Mouse (Mus musculus) liver, embryonic 11.5 days (tissue): ENCODE data around the gene Srp72. TPM values are rescaled to one million over a fixed set of nuclear protein-coding genes. Genes with fewer than 3 reads are reported as not detected.

Experiments
- ATAC-seq: fragments of 200-750 bp; cut with Nextera tagmentation; replicated peaks from 2 replicates; pipeline ENCODE4 v1.8.0; 2017; ENCODE audit warnings: moderate number of reproducible peaks, mild to moderate bottlenecking, moderate TSS enrichment, moderate library complexity; ENCODE audit not compliant: low FRiP score
- DNase-seq: peaks from one replicate; pipeline ENCODE4 v3.0.0-alpha.2; 2017; ENCODE audit warnings: low spot score
- H3K27ac ChIP-seq: fragments of 300-500 bp; sonication (generic); 2 replicates; pipeline ENCODE4 v1.5.1; 2014; ENCODE audit warnings: mild to moderate bottlenecking, low read depth, low read length, control low read depth
- H3K27me3 ChIP-seq: fragments of 300-500 bp; sonication (generic); replicated peaks from 2 replicates; pipeline ENCODE4 v1.6.1; 2014; ENCODE audit warnings: low read length, mixed read lengths; ENCODE audit not compliant: control insufficient read depth, insufficient read depth
- H3K36me3 ChIP-seq: fragments of 300-500 bp; sonication (generic); 2 replicates; pipeline ENCODE4 v1.6.1; 2014; ENCODE audit warnings: mild to moderate bottlenecking, low read length, moderate library complexity, mixed read lengths; ENCODE audit not compliant: control insufficient read depth, insufficient read depth
- H3K4me1 ChIP-seq: fragments of 300-500 bp; sonication (generic); replicated peaks from 2 replicates; pipeline ENCODE4 v1.6.1; 2014; ENCODE audit warnings: low read length, mixed read lengths; ENCODE audit not compliant: control insufficient read depth, insufficient read depth
- H3K4me2 ChIP-seq: fragments of 300-500 bp; sonication (generic); 2 replicates; pipeline ENCODE4 v1.6.1; 2014; ENCODE audit warnings: mild to moderate bottlenecking, control low read depth, moderate library complexity
- H3K4me3 ChIP-seq: fragments of 300-500 bp; sonication (generic); 2 replicates; pipeline ENCODE4 v1.5.1; 2014; ENCODE audit warnings: low read depth, low read length, control low read depth
- H3K9ac ChIP-seq: fragments of 300-500 bp; sonication (generic); 2 replicates; pipeline ENCODE4 v1.6.1; 2014; ENCODE audit warnings: low read depth, low read length, control low read depth
- H3K9me3 ChIP-seq: fragments of 300-500 bp; sonication (generic); 2 replicates; pipeline ENCODE4 v1.6.1; 2016; ENCODE audit warnings: low read length, inconsistent platforms, mixed read lengths; ENCODE audit not compliant: control insufficient read depth
- WGBS: fragments of 180-500 bp; shearing (Covaris S2); extraction: QIAGEN DNeasy Blood & Tissue Kit; methylation state at CpG from one replicate; pipeline ENCODE4 v1.1.7; 2014; 5-methylcytosine and 5-hydroxymethylcytosine counted together
- polyA plus RNA-seq: library from polyadenylated mRNA; unstranded; fragments of >200 nt; fragmentation: Nextera tagmentation; extraction: Ambion mirVana; gene quantifications from 2 replicates; pipeline ENCODE4 v1.2.1, GENCODE M21; 2014

The Srp72 gene
- polyA plus RNA-seq: 89.7 and 90.0 TPM in 2 replicates

DNA sequence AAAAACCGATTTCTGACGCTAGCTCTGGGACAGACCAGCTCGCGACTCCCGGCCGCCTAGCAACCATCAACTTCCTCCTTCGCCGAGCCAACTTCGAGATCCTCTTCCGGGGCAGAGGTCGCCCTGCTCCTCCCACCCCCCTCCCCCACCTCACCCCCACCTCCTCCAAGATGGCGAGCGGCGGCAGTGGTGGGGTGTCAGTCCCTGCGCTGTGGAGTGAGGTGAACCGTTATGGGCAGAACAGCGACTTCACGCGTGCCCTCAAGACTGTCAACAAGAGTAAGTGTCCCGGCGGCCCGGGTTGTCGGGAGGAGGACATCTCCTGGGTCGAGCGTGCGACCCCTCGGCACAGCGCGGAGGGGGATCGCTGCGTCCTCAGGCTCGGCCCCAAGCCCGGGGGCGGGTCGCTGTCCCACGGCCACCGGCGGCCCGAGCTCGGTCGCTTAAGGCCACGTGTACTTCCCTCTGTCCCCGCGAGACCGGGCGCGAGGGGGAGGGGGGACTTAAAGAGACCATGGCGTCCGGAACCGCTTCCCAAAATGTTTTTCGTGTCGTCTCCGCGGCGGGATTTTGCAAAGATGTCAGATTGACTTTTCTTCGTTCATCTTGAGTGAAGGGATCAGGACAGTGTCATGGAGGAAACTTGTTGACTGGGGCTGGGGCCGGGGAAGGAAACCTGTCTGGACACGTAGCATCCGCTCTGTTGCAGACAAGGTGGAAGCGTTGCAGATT is at the start of gene Srp72:
TSS of gene Srp72 (plus strand) at position 130 of the 732 bp plus-strand sequence.
- Histone ChIP-seq H3K4me3 (peak within 1 kb of the TSS; percentile 97), H3K27ac (peak within 1 kb of the TSS; percentile 88), H3K27me3 (no peaks in the 10 kb centered on the region), H3K4me2 (peak within 1 kb of the TSS; percentile 86), H3K36me3 (peaks cover 25% of the 10 kb centered on the region), H3K9me3 (no peaks in the 10 kb centered on the region), H3K4me1 (peaks cover 5% of the 10 kb centered on the region), H3K9ac (peak within 1 kb of the TSS; percentile 95)
- ATAC-seq (peak; percentile 88), DNase-seq (peak; percentile 91)
- under 1% methylated on average over 60 of the region's 60 CpGs for WGBS

DNA sequence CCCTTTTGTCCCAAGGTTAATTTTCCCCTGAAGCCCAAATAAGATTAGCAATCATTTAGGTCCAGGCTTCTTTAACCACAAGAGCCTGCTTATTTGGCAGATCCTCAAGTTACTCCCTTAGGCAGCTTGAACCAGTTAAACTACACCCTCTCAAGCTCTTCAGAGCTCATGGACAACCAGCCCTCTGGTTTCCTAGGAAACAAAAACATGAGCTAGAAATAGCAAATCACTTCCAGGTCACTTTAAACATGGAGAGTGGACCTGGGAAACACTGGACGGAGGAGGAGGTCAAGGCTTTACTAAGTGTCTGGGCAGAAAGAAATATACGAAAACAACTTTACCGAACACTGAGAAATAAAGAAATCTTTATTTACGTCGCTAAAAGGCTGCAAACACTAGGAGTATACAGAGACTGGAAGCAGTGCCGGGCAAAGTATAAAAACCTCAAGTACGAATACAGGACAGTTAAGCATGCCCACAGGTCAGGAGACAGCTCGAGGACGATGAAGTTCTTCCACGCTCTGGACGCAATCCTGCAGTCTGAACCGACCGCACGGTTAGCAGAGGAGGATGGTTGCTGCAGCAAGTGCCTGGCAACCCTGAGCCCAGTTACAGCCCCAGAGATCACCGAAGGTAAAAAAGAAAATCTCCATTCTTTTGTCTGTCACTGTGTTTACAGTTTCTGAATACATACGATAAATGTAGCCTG is 46.2 kb upstream of the Srp72 start:
- no peak for ATAC-seq
- 87% methylated on average over 16 of the region's 16 CpGs for whole genome bisulfite sequencing
- Histone ChIP-seq H3K36me3 (peaks cover 26% of the 10 kb centered on the region), H3K9me3 (no peaks in the 10 kb centered on the region), H3K4me2 (no peak overlapping the region), H3K27ac (no peak overlapping the region), H3K4me3 (no peak overlapping the region), H3K9ac (no peak overlapping the region), H3K27me3 (no peaks in the 10 kb centered on the region), H3K4me1 (peaks cover 10% of the 10 kb centered on the region)
- no peak for DNase-seq

DNA sequence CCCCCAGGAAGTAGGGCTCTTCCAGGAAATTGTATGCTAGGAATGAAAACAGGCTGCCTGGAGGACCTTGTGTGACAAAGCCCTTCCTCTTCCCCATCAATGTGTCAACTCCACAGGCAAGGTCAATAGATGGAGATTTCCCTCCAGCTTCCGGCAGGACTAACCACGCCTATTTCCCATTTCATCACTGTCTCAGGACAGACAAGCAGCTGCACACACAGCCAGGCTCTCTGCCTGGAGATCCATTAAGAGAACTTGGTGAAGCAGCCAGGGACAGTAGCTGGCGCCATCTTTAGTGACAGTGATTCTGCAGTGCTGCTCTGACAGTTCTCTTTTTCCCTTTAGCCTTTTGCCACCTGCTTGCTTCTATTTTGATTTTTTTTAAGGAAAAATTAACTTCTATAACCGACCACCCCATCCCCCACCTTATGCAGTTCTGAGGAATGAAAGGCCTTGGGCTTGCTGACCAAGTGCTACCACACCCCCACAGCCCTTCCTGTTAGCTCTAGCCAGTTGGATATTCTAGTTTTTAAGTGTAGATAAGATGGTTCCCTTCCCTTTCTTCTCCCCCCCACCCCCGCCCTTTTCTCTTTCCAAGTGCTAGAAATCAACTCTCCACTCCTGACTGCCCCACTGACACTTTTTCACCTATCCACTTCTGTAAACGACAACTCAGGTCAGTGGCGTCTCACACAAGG is 45.2 kb upstream of the Srp72 start:
- no peak overlapping the region; the same call in 1 of the 2 replicates for H3K27ac ChIP-seq
- no peak for DNase-seq
- H3K27me3 ChIP-seq: no peaks in the 10 kb centered on the region
- H3K36me3 ChIP-seq: peaks cover 22% of the 10 kb centered on the region
- peak; percentile 45; the same call in 1 of the 2 replicates for ATAC-seq
- H3K4me2 ChIP-seq: peak overlapping the region; percentile 29; the same call in 1 of the 2 replicates
- H3K4me3 ChIP-seq: no peak overlapping the region
- WGBS: 50% methylated on average over 7 of the region's 7 CpGs
- no peaks in the 10 kb centered on the region for H3K9me3 ChIP-seq
- no peak overlapping the region for H3K9ac ChIP-seq
- H3K4me1 ChIP-seq: peaks cover 10% of the 10 kb centered on the region

DNA sequence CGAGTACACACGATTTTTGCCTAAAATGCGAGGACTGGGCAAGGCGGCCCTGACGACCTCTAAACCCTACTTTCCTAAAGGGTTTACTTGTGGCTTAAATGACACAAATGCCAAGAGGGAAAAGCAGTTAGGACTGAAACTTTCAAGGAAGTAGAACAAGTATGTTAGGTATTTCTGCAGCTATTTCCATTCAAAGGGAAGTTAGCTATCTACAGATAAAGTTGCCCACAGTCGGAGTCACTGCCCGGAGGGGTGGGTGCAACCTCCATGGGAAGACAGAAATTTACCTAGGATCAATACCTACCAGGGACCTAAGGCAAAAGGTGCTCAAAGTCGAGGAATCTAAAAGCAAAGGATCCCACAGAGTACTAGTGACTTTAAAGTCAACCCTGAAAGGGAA is 34.8 kb upstream of the Srp72 start:
- WGBS: 86% methylated on average over 8 of the region's 8 CpGs
- H3K9ac ChIP-seq: no peak overlapping the region
- H3K27ac ChIP-seq: no peak overlapping the region

DNA sequence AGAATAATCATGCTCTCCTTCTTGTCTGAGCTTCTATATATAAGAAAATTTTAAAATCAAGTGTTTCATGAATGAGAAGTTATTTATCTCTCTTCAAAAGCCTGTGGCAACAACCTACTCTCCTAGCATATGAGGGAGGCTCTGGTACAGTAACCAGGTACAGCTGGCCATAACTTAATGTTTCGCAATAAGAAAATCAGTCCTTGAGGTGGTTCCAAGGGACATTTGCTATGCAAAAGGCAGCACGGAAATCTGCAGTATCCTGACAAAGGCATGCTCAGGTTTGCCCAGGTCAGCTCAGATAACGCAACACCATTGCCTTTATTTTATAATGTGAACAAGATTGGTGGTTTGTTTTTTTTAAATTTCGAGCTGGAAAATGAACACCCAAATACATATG is 32.5 kb upstream of the Srp72 start:
- H3K27ac ChIP-seq: no peak overlapping the region
- H3K36me3 ChIP-seq: peaks cover 30% of the 10 kb centered on the region
- peaks cover 3% of the 10 kb centered on the region; the same call in 1 of the 2 replicates for H3K4me1 ChIP-seq
- no peak overlapping the region for H3K4me2 ChIP-seq
- DNase-seq (no peak), ATAC-seq (no peak)
- H3K27me3 ChIP-seq: no peaks in the 10 kb centered on the region
- 88% methylated on average over 4 of the region's 4 CpGs for WGBS
- H3K9me3 ChIP-seq: peaks cover 4% of the 10 kb centered on the region; the same call in 1 of the 2 replicates
- no peak overlapping the region for H3K4me3 ChIP-seq
- no peak overlapping the region for H3K9ac ChIP-seq

More for the DNA sequence above, 34.8 kb upstream of the Srp72 start:
- ATAC-seq (no peak), DNase-seq (no peak)
- Histone ChIP-seq H3K27me3 (no peaks in the 10 kb centered on the region), H3K4me1 (no peaks in the 10 kb centered on the region), H3K4me3 (no peak overlapping the region), H3K9me3 (peaks cover 4% of the 10 kb centered on the region; the same call in 1 of the 2 replicates), H3K36me3 (peaks cover 24% of the 10 kb centered on the region), H3K4me2 (no peak overlapping the region)

DNA sequence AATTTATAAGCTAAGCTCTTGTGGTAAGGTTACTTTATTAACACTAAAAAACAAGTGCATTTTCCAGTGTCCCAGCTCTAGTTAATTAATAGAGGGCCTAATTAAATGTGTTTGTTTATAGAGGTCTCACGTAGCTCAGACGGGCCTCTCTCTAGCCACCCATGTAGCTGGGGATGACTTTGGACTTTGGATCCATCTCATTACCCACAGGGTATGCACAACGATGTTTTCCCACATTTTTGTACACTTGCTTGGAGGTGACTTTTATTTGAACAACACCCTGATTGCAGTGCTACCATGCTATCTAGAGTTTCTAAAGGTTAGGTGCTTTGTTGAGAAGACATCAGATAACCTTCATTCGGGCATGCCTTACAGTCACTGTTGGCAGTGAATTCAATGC is 32.0 kb upstream of the Srp72 start:
- H3K36me3 ChIP-seq: peaks cover 30% of the 10 kb centered on the region
- H3K4me3 ChIP-seq: no peak overlapping the region
- no peaks in the 10 kb centered on the region for H3K27me3 ChIP-seq
- H3K27ac ChIP-seq: no peak overlapping the region
- no peak overlapping the region for H3K4me2 ChIP-seq
- no peak overlapping the region for H3K9ac ChIP-seq
- WGBS: 81% methylated on average over 4 of the region's 4 CpGs
- H3K9me3 ChIP-seq: peaks cover 4% of the 10 kb centered on the region; the same call in 1 of the 2 replicates
- peaks cover 3% of the 10 kb centered on the region; the same call in 1 of the 2 replicates for H3K4me1 ChIP-seq
- ATAC-seq (no peak), DNase-seq (no peak)

DNA sequence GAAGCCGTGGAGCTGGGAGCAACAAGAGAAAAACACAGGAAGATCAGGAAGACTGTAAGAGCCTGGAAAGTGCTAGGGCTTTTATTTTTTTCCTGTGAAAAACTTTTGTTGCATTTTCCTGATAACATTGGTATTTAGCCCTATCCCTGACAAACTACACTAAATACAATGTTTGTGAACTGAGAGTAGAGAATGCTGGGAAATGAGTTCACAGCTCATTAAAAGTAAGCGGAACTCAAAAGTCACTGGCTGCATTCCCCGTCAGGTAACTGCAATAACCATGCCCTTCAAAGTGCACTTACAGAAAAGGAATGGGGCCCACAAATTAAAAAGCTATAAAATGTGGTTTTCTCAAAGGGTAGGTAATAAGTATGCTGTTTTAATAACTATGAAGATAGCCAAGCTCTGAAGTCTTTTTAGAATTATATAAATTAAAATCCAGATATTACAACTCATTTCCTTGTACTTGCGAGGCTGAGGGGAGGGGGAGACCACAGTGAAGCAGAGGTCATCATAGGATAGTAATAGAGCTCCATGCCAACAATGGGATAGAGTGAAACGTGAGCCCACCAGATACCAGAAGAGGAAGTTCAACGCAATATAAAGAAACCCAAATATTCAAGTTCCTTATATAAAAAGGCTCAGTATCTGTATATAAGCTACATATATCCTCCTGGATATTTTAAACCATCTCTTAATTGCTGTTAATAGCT is 29.4 kb upstream of the Srp72 start:
- 75% methylated on average over 6 of the region's 6 CpGs for WGBS

DNA sequence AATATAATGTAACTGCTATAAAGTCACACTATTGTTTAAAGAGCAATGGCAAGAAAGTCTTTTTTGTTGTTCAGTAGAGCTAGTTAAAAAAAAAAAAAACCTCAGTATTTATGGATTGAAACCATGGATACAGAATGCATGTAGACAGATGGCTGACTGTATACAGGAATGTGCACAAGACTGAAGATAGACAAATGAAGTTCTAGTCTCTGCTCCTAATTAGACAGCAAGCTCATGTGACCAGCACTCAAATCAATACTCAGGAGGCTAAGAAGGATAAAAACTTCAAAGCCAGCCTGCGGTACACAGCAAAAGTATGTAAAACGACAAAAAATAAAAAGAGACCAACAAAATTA is 28.8 kb upstream of the Srp72 start:
- WGBS: 75% methylated on average over 2 of the region's 2 CpGs
- no peak overlapping the region for H3K4me3 ChIP-seq
- H3K4me1 ChIP-seq: peaks cover 14% of the 10 kb centered on the region
- H3K27ac ChIP-seq: no peak overlapping the region
- ATAC-seq (no peak), DNase-seq (no peak)
- H3K9ac ChIP-seq: no peak overlapping the region
- H3K9me3 ChIP-seq: no peaks in the 10 kb centered on the region
- H3K4me2 ChIP-seq: no peak overlapping the region
- H3K36me3 ChIP-seq: peaks cover 15% of the 10 kb centered on the region
- no peaks in the 10 kb centered on the region for H3K27me3 ChIP-seq

More for the DNA sequence above, 29.4 kb upstream of the Srp72 start:
- Histone ChIP-seq H3K4me3 (no peak overlapping the region), H3K27ac (no peak overlapping the region), H3K4me2 (no peak overlapping the region), H3K36me3 (peaks cover 20% of the 10 kb centered on the region), H3K27me3 (no peaks in the 10 kb centered on the region), H3K9ac (no peak overlapping the region), H3K9me3 (no peaks in the 10 kb centered on the region), H3K4me1 (peaks cover 14% of the 10 kb centered on the region)
- ATAC-seq (no peak), DNase-seq (no peak)
